Mouse (Mus musculus): ENCODE measurements around the gene Ifitm1.

Gene Ifitm1

DNA sequence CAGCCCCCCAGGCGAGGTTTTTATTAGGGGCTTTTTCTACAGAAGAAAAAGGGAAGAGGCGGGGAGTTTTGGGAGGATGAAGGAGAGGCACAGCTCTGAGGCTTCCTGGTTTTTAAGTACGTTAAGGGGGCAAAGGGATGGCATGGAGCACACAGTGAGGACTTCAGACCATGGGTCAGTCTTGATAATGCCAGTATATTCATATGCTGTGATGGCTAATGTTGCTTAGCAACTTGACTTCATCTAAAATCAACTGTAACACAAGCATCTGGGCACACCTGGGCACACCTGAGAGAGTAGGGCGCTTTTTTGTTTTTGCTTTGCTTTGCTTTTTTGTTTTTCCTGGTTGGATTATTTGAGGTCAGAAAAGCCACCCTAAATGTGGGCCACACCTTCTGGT, at the start of gene Ifitm1:
Ifitm1 (plus strand) TSS at position 301 of the 400 bp plus-strand sequence.
- no peak for DNase-seq

DNA sequence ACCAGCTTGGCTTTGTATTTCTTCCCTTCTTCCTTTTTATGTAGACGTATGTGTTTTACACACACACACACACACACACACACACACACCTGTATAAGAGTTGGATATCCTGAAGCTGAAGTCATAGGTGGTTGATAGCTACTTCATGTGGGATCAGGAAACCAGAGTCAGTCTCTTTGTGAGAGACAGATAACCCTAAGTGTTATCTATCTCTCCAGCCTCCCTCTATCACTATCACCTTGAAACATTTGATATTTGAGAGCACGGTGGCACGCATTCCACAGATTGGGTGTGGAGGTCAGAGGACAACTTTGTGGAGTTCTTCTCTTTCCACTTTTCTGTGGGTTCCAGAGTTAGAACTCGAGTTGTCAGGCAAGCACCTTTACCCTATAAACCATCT, 47.1 kb upstream of the Ifitm1 start:
- DNase-seq = no peak

DNA sequence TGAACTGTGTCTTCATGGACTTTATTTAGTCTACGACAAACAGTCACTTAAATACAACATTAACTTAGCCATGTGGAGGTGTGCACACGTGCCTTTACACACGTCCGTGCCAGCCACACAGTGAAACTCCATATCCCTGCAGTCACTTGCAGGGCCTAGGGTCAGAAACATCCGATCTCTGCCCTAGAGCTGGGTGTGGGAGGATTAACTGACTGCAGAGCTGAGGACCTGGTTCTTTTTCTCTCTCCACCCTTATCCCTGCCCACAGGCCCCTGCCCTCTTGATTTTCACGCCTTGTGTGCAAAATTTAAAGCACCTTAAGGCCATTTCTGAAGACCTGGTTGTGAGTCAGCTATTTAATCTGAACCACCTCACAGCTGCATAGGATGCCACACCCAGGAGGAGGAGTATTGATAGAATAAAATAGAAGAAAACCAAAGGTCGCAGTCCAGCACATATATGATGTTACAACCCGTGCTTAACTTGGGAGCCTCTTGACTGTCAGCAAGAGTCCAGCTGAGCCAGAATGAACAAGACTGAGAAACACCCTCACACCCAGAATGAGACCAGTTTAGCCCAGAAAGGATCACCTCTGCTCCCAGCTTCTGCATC, 46.5 kb upstream of the Ifitm1 start, which contains the start of gene Nlrp6:
Nlrp6 (plus strand) TSS at position 485 of the 612 bp plus-strand sequence.
- DNase-seq = no peak

DNA sequence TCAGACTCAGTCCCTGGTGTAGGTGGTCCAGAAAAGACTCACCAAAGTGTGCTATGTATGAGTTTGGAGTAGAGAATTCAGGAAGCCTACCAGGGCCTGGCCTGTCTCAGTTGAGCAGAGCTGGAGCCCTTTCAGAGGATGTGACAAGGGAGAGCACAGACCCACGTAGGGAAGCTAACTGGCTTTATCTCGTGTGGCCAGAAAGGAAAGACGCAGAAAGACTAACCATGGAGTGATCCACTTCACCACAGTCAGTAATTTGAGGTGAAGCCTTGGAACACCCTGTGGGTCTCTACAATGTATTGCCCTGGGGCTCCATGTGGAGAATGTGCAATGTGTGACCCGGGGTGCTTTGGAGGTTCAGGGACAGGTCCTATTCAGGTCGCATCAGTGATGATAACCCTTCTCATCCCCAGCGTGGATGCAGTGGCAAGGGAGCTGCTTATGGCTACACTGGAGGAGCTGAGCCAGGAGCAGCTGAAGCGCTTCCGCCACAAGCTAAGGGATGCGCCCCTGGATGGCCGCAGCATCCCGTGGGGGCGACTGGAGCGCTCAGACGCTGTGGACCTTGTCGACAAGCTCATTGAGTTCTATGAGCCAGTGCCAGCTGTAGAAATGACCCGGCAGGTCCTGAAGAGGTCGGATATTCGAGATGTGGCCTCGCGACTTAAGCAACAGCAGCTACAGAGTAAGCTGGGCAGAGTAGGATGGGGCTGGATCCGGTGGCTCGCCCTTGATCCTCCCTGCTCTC, 45.6 kb upstream of the Ifitm1 start:
- no peak for DNase-seq

DNA sequence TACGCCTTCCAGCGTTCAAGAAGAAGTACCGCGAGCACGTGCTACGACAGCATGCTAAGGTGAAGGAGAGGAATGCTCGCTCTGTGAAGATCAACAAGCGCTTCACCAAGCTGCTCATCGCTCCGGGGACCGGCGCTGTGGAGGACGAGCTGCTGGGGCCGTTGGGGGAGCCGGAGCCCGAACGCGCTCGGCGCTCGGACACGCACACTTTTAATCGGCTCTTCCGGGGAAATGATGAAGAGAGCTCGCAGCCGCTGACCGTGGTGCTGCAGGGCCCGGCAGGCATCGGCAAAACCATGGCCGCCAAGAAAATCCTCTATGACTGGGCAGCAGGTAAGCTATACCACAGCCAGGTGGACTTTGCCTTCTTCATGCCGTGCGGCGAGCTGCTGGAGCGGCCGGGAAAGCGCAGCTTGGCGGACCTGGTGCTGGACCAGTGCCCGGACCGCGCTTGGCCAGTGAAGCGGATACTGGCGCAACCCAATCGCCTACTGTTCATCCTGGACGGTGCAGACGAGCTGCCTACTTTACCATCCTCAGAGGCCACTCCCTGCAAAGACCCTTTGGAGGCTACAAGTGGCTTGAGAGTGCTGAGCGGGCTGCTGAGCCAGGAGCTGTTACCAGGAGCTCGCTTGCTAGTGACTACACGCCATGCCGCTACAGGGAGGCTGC, 44.5 kb upstream of the Ifitm1 start:
- peak; percentile 44 for DNase-seq

DNA sequence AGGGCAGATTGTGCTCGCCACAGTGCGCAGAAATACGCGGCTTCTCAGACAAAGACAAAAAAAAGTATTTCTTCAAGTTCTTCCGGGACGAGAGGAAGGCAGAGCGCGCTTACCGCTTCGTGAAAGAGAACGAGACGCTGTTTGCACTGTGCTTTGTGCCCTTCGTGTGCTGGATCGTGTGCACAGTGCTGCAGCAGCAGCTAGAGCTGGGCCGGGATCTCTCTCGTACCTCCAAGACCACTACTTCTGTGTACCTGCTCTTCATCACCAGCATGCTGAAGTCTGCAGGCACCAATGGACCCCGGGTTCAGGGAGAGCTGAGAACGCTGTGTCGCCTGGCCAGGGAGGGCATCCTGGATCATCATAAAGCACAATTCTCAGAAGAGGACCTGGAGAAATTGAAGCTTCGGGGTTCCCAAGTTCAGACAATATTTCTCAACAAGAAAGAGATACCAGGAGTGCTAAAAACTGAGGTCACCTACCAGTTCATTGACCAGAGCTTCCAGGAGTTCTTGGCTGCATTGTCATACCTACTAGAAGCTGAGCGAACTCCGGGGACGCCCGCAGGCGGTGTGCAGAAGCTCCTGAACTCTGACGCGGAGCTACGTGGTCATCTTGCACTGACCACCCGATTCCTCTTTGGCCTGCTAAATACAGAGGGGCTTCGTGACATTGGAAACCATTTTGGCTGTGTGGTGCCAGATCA, 43.8 kb upstream of the Ifitm1 start:
- DNase-seq = no peak

DNA sequence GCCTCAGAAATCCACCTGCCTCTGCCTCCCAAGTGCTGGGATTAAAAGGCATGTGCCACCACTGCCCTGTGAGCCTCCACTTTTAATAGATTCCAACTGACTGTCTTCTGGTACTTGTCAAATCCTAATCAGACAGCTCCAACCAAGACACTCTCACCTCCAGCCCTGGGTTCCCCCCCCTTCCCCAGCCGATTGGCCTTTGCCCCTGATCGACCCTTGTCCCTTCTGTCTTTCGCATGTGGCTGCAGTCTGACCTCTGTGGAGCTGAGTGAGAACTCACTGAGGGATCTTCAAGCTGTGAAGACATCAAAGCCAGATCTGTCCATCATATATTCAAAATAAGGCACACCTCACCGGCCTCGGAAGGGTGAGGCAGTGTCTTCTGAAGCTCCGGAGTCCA, 39.8 kb upstream of the Ifitm1 start:
- no peak for DNase-seq

DNA sequence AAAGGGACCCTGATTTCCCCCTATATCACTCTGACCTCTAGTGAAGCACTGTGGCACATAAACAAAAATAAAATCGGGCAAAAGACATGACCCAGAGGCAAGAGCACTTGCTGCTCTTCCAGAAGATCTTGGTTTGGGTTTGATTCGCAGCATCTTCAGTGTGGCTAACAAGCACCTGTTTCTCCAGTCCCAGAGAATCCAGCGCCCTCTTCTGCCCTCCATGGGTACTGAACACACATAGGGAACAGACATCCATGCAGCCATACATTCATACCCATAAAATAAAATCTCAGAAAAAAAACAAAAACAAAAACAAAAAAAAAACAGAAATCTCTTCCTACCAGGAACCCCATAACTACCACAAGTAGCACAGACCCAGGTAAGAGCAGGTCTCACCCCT, 28.6 kb upstream of the Ifitm1 start:
- no peak for DNase-seq

DNA sequence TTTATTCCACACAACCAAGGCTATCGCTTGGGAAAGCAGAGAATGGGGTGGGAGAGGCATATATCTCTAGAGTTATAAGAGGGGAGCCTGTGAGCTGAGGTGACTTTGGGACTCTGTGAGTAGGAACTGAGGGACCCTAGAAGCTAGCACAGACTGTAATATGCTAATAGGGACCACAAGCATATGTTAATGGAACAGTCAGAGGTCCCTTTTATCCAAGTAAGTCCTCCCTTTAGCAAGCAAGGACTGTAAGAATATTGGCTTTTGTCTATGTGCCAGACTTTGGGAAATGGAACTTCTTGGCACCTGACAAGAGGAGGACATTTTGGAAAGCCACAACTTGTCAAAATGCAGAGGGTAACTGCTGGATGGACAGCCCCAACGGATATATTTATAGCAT, 28.1 kb upstream of the Ifitm1 start:
- no peak for DNase-seq

DNA sequence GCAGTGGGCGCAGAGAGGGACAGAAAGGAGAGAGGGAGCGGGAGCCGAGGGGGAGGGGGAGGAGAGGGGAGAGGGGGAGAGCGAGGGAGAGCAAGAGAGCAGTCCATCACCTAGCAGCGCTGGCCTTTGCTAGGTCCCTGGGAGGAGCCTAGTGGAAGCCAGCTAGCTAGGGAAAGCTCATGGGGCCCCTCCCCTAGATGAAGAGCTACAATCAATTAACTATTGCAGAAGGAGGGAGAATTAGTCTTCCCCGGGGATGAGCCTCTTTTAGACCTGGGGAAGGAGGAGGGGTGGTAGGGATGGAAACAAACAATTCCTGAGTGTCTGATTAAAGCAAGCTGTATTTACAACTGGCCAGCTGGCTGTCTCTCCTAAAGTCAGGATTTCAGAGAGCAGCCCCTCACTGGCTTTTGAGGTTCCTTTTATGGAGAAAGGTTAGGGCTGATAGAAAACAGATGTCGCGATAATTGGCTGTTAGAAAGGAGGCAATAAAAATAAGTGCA, 27.3 kb upstream of the Ifitm1 start:
- DNase-seq = peak; percentile 38

DNA sequence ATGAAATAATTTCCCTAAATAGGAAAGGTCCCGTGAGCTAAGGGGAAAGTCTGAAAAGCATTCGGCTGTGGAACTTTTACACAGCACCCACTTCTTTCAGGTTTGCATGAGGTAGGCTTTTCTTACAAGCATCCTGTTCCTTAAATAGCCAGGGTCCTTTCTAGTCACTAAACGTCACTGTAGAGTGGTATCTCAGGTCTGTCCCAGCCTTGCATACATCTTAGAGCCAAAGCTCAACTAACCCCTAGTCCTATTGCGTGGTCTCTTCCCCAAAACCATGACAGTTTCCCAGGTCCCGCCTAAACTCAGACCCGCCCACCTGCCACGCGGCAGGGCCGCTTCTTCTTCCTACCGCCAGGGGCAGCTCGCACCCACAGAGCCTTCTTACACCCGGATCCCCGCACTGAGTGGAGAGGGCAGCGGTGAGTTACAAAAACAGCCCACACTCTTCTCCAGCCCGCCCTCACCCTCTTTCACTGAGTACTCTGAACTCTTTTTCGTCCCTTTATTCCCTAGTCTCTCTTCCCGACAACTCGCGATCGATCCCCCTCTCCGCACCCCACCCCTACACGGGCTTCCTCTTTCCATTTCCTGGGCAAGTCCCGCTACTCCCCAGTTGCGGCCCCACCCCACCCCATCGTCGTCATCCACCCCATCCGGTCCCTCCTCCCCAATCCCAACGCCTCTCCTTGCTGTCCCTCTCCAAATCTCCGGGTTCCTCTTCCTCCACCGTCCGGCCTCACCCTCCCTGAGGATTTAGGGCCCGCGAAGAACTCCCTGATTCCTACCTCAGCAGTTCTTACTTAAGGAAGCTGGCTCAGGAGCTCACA, 25.6 kb upstream of the Ifitm1 start, which contains the start of gene Pgghg:
Pgghg (plus strand) TSS at position 170 of the 830 bp plus-strand sequence.
- peak; percentile 89 for DNase-seq

DNA sequence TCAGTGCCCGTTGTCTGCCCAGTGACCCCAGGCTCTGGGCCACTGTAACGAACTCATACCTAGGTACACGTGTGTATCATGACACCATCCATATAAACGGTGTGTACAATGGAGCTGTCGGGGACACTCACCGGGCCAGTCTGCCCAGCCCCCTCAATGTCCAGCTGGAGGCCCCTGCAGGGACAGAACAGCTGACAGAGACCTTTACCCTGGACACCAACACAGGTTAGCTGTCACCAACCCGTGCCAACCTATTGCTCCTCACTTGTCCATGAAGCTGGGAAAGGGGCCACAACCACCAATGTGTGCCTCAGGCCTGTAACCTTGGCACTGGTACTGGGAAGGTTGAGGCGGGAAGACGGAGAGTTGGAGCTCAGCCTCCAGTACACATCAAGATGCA, 24.7 kb upstream of the Ifitm1 start:
- DNase-seq = peak; percentile 23

DNA sequence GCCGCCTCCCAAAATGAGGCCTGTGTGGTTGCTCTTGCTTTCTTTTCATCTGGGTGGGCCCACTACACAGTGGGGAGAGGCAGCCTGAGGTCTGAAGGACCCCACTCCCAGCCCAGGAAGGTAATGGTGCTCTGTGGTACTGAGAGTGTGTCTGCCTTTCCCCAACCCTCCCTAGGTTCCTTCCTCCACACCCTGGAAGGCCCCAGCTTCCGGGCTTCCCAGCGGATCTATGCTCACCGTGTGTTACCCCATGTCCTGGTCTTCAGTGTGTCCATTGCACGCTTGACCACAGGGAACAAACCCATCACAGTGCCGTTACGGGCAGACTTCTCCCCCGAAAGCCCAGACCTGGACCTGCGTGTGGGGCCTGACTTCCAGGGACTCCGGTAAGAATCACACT, 24.2 kb upstream of the Ifitm1 start:
- no peak for DNase-seq

DNA sequence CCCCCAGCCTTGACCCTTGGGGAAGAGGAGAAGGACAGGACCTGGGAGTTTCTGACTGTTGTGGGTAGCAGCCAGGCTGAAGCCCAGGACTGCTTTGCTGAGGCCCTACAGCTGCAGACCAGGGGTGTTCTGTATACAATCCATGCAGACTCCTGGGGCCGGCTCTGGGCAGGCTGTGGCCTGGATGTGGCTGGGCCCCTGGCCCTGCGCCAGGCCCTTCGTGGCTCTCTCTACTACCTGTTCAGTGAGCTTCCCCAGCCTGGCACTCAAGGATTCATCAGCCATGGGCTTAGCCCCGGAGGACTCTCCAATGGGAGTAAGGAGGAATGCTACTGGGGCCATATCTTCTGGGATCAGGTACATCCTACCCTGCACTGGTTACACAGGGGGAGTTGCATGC, 23.7 kb upstream of the Ifitm1 start:
- no peak for DNase-seq

DNA sequence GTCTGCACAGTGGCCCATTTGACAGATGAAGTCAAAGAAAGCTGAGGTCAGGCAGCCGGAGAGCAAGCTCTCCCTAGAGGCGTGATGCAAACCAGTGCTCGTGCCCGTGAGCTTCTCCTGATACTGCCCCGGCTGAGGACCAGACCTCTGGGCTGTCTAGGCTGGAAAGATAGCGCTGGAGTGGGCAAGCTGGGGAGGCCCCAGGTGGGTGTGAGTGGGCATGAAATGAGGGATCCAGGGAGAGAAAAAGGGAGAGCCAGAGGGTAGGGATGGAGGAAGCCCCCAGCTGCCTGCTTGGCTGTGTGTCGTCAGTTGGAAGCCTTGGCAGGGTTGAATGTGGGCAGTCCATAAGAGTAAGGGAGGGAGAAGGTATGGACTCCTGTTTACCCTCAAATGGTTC, 22.8 kb upstream of the Ifitm1 start:
- no peak for DNase-seq

DNA sequence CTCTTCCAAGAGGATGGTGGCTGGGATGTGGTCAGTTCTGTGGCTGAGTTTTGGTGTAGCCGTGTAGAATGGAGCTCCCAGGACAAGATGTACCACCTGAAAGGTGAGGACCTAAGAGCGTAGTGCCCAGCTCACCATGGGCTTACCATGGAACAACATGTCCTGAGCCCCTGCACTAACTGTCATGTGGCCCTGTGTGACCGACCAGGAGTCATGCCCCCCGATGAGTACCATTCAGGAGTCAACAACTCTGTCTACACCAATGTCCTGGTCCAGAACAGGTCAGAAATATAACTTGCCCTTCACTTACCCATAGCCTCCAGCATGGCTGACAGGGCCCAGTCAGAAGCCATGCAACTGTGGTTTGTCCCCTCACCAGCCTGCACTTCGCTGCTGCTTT, 21.8 kb upstream of the Ifitm1 start:
- no peak for DNase-seq

DNA sequence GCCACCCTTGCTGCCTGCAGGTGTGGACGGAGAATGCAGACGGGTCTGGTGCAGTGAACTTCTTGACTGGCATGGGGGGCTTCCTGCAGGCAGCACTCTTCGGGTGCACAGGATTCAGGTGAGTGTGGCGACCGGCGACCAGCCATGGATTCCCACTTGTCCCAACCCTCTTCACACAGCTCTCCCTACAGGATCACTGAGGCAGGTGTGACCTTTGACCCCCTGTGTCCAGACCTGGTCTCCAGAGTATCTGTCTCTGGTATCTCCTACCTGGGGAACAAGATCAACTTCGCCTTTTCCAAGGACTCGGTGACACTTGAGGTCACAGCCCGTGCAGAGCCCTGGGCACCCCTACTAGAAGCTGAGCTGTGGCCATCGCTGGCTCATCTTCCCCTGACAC, 20.7 kb upstream of the Ifitm1 start:
- DNase-seq = no peak

DNA sequence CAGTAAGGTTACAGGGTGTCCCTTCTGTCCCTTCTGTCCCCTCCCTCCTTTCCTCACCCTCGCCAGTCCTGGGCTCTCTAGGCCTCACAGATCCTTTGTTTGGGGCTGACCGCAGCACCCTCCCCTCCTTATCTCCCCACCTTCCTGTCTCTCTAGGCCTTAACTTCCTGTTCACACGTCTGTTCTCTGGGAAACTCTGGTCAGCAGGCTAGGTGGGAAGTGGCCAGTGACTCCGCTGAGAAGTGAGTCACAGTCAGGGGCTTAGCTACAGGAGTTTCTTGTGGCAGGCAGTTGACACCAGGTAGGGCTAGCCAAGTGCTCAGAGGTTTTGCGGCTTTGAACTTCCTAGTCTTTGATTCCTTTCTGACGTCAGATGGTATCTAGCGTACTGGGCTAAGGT, 20.0 kb upstream of the Ifitm1 start:
- no peak for DNase-seq

DNA sequence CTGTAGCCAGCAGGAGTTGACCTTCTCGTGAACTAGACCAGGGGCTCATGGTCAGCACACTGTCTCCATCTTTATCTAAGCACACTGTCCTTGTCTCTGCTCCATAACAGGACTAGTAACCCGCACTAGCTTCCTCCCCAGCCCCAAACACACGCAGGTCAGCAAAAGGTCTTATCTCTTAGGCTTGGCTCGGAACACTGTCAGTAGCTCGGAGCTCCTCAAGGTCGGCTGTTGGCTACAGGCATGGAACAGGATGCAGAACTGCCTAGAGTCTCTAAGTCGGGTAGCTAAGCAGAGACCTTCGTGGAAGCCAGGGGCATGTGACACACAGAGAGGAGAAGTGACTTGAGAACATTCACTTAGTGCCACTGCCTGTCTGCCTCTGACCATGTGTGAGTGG, 18.9 kb upstream of the Ifitm1 start:
- no peak for DNase-seq

DNA sequence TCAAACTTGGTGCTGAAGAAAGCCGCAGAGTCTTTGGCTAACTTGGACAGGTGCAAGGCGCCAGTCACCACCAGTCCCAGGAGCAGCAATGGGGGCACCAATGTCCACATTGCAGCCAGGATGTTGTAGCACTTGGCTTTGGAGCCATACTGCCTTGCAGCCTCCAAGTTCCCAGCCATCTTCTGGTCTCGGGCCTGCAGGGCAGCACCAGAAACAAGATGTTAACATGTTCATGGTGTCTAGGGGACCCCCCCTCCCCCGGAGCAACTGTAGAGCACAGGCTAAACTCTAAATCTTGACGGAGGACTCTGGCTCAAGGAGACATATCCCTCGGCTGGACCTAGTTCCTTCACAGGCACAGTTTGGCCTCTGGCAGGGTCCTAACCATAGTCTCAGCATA, 17.8 kb upstream of the Ifitm1 start:
- DNase-seq = no peak

DNA sequence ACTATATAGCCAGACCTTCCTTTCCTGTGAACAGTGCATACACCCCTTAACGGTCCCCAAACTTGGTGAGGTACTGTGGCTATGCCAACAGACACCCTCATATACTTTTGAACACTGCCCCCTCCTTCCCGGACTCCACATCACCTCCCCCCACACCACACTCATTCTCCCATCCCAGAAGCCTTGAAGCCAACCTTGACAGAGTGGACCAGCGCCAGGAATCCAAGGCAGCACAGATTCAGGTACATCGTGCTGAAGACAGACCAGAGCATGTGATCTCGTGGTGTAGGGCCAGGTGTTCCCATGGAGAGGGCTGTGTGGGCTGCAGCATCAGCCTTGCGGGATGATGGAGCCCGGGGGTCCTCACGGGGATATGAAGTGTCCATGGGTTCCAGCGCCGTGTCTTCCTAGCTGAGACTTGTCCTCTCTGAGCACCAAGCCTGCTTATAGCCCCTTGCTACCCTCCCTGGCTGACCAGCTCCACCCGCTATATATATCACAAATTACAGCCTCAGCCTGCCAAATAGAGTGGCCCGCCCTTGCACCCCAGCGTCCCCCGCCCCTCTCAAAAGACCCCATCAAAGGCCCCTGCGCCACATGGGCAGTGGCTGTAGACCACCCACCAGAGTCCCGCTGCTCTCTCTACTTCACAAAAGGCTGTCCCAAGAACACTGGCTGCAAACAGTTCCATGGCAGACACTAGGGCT, 17.0 kb upstream of the Ifitm1 start, which contains the start of gene Ifitm5:
Ifitm5 (minus strand) TSS at position 468 of the 707 bp plus-strand sequence.
- no peak for DNase-seq

DNA sequence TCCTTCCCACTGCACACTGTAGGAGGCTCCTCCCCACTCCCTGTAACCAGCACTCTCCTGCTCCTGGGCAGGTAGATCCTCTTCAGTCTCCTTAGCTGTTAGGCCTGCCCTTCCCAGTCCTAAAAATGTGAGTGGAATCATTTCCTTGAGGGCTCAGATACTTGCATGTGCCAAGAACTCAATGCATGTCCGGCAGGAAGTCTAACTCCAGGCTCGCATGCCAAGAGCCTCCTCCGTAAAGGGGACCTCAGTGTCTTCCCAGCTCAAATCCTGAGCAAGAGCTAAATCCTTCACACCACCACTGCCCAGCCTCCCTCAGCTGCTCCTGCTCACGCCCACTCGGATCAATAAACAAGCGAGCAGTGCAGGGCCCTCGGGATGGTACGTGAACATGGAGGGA, 16.0 kb upstream of the Ifitm1 start:
- peak; percentile 54 for DNase-seq

Data from lung, postnatal 14 days (tissue).